Mouse (Mus musculus): ENCODE results near the gene Lbx2.

Lbx2 gene

DNA sequence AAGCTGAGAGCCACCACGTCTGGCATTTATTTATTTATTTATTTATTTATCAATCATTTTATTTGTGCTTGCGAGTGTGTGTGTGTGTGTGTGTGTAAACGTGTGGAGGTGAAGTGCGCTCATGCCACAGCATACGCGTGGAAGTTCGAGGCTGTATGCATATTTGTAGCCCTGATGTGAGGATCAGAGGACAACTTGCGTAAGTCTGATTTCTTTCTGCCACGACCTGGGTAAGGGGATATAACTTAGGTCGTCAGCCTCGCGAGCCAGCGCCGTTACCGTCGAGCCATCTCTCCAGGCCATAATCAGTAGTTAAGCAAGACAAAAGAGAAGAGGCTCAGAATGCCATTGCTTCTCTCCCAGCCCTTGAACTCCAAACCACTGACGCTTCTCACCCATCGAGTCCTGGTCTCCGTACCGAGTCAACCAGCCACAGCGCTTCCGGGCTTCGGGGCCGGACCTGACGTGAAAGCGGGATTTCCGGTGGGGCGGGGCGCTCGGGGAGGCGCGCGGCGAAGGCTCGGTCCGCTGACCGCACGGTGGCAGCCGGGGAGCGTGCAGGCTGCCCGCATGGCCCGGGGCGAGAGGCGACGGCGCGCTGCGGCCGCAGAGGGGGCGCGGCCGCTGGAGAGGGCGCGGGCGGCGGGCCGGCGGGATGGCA lies 29.0 kb downstream of the Lbx2 start, which contains the start of gene Mogs:
Mogs (plus strand) TSS at position 486 of the 661 bp plus-strand sequence.
- DNase-seq, result peak; percentile 96

DNA sequence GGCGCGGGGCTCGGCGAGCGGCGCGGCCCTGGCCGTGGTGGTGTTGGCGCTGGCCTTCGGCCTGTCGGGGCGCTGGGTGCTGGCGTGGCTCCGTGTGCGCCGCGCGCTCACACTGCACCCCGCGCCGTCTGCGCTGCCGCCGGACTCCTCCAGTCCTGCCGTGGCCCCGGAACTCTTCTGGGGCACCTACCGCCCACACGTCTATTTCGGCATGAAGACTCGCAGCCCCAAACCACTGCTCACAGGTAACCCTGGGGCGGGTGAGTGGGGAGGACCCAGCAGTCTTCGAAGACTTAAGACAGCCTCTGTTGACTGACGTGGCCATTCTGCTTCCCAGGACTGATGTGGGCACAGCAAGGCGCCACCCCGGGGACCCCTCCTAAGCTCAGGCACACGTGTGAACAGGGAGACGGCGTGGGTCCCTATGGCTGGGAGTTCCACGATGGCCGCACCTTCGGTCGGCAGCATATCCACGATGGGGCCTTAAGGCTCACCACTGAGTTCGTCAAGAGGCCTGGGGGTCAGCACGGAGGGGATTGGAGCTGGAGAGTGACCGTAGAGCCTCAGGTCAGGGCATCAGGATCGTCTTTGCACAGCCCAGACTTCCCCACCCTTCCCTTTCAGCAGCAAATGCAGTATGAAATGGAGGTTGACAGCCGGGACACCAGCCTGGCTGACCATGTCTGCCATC lies 29.7 kb downstream of the Lbx2 start:
- peak in 1 of 2 experiments; percentile 42 for DNase-seq

DNA sequence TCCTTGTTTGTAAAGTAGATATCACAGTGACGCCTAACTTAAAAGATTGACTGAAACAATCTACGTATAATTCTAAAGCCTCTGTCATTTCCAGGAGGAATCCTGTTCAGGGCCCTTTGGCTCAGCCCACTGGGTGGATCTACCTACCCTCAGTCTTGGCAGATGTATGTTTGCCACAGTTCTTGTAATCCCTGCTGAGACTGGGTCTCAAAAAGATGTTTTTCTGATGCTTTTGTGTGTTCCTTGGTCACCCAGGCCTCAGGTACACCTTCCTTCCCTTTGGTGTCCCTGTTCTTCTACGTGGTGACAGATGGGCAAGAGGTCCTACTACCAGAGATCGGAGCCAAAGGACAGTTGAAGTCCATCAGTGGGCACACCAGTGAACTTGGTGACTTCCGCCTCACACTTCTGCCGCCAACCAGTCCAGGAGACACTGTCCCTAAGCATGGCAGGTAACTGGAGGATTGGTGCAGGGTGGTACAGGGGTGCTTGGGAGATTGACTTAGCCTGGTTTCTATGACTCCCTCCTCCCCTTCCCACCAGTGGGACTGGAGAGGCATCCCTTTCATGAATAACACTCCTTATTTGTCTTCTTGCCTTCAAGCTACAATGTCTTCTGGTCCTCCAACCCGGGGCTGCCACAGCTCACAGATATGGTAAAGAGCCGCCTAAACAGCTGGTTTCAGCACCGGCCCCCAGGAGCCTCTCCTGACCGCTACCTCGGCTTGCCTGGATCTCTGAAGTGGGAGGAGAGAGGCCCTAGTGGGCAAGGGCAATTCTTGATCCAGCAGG lies 30.4 kb downstream of the Lbx2 start:
- DNase-seq, result no peak

DNA sequence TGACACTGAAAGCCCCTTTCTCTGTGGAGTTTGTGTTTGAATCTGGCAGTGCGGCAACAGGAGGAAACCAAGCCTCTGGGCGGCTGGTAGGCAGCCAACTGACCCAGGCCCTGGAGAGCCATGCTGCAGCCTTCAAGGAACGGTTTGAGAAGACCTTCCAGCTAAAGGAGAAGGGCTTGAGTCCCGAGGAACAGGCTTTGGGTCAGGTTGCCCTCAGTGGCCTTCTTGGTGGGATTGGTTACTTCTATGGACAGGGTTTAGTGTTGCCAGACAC lies 30.9 kb downstream of the Lbx2 start:
- DNase-seq, result no peak

DNA sequence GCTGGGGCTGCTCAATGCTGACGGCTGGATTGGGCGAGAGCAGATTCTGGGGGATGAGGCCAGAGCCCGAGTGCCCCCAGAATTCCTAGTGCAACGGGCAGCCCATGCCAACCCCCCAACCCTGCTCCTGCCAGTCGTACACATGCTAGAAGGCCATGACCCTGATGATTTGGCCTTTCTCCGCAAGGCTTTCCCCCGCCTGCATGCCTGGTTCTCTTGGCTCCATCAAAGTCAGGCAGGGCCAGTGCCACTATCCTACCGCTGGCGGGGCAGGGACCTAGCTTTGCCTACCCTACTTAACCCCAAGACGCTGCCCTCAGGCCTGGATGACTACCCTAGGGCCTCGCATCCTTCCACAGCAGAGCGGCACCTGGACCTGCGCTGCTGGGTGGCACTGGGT lies 31.4 kb downstream of the Lbx2 start:
- DNase-seq, result no peak

DNA sequence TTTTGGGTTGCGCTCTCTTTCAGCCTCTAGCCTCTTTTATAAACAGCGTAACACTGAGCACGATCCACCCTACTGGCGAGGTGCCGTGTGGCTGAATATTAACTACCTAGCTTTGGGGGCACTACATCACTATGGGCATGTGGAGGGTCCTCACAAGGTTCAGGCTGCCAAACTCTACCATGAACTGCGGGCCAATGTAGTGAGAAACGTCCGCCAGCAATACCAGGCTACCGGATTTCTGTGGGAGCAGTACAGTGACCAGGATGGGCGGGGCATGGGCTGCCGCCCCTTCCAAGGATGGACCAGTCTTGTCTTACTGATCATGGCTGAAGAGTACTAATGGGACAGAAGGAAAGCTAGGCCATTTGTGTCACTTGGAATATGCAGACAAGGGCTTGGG lies 32.2 kb downstream of the Lbx2 start:
- DNase-seq, result no peak

DNA sequence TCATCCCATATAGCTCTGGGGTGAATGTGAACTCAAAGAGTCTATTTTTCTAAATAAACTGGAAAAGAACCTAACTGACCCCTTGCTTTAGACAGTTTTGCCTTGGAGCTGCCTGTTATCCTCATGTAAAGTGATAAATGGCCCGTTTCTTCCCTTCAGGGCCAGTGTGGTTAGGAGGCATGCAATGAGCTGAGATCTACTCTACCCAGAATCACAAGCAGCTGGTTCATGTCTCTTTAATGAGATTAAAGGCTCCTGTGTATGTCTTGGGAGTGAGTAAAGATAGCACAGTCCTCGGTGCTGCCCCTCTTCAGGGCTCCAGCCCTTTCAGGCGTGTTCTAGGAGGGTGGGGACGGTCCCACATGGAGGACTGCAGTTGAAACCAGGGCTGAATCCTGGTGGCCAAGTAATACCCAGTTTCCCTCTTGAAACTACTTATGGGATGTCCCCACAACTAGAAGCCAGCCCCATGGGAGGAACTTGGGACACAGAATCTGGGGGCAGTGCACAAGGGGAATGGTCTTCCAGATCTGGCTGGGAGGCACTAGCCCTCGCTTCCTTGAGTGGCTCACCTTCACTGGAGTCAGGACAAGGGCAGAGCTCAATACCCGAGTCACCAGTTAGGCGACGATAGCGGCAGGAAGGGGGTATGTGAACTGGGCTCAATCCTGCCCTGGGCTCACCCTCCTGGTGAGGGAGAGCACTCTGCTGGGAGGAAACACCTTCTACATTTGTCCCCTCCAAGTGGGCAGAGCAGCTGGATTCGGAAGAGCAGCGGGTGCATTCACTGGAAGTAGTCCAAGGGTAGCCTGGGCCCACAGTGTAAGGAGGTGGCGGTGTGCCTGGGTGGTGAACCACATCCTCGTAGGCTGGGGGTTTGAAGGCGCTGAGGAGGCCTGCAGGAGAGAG lies 32.9 kb downstream of the Lbx2 start:
- no peak for DNase-seq

DNA sequence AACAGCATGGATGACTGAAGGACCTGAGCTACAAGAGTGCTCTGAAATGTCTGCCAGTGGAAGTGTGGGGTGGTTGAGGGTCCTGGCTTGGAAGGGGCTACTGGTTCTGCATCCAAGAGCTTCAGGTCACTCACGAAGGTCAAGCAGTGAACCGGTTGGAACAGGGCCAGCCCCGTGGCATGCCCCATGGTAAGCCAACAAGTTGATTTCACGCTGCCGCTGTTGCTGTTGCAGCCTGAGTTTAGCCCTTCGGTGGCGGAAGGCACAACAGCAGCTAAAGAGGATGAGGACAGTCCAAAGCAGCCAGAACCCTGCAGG lies 33.5 kb downstream of the Lbx2 start:
- DNase-seq, result no peak

DNA sequence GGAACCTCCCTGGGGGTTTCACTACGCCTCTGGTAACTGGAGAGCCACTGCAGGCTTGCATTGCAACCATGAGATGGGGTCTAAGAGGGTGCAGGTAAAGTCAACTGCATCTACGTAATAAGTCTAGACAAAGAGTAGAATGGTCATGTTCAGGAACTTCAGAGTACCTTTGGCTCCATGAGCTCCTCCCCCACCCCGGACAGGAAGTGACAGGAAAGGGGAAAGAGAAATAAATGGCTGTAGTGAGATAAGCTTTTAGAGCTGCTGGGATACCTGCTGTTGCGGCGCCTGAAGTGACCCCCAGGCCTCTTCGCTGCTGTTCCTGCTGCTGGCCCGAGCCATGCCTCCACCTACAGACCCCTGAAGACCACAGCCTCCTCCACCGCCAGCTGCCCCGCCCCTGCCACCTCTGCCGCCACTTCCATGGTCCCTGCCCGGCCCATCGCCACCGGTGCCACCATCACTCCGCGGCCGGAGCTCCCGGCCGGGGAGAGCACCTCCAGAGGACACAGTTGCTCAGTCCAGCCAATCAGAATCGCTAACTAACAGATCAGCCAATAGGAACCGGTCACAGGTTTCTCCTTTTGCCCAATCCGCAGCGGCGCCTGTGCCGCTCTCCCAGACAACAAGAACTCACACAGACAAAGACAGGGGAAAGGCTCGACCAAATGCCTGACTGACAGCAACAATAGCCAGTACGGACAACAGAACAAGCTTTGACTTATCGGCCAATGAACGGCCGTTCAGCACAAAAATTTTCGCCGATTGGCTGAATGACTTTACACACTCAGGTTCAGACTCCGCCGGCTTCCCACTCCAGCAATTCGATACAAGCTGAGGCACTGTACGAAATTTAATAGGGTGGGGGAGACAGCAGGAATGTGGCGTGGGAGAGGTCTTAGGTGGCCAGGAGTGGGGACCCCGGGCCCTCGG lies 35.0 kb downstream of the Lbx2 start, which contains the start of gene Wbp1:
Wbp1 (minus strand) TSS at position 630 of the 933 bp plus-strand sequence.
- peak; percentile 85 to 87 for DNase-seq

DNA sequence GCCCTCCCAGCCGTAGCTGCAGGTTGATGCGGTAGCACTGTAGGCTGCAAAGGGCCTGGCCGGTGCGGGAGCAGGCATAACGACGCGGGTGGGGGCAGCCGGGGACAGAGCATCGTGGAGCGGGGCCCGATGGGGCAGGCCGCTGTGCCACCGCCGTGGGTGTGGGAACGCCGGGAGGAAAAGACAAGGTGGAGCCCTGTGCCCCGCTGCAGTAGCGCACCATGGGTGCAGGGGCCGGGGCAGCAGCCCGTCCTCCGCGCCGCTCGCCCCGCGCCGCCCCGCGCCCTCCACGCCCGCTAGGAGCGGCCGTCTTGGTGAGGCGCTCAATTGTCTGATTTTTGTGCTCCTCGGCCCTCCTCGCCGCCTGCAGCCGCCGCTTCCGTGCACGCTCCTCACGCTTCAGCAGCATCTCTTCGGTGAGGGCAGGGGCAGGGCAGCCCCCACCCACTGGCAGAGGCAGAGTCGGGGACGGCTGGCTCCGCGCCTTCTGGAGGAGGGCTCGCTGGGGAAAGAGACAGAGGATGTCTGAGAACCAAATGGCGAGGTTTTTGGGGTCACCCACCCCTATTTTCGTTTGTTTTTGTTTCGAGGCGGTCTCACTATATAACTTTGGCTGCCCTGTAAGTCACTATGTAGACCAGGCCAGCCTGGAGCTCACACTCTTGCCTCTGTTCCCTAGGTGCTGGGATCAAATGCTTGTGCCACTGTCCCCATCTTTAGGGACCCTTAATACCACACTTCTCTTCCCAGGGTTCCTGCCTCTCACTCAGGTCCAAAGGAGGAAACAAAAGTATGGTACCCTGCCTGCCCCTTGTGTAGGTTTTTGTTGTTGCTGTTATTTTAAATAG lies 35.9 kb downstream of the Lbx2 start:
- DNase-seq, result peak in 1 of 2 experiments; percentile 26

DNA sequence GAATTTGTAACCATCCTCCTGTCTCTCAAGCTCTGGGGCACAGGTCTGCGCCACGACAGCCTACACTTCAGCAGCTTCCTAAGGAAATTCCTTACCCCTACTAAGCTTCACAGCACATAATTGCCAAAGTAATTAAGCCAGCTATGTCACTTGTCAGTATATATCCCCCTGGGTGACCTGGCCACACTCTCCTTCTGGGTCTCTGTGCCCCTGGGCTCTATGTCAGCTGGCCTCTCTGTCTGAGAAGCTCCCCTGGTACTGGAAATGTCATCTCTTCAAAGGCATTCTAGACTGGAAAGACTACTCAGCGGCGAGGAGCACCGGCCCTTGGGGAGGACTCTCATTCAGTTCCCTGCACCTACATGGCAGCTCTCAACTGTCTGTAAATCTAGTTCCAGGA lies 36.8 kb downstream of the Lbx2 start:
- no peak for DNase-seq

DNA sequence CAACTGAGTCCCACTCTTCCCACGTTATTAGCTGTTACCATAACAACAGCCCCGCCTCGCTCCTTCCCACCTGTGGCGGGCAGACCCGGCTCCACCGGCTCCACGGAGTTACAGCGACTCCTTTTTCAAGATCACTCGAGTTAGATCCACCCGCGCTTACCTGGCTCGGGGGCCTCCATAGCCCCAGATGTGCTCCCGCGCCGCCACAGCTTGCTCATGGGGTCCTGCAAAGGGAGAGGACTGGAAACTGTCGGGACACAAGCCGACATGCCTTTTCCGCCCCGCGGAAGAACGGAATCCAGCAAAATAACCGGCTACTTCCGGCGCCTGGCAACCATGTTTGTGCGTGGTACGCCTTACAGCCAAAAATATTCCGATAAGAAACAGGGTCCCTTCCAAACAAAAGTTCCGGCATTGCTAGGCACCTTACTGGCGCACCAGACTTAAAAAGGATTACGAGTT lies 38.7 kb downstream of the Lbx2 start:
- DNase-seq, result peak; percentile 94 to 95

DNA sequence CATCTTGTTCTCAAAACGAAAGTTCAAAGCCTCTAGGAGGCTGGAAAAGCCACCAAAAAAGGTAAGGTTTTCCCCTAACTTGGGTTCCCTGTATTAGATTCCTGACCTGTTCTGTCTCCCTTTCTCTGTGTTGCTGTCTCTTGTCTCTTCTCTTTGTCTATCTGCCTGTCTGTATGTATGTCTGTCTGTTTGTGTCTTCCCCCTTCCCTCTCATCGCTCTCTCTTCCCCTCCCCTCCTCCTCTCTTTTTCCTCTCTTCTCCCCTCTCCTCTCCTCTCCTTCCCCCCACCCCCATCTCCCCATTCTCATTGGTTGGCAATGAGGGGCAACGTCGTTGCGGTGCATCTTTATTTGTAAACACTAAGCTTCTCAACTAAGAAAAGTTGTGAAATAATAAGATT lies 39.2 kb downstream of the Lbx2 start, which contains the start of gene Ino80b:
Ino80b (minus strand) TSS at position 101 of the 400 bp plus-strand sequence.
- no peak for DNase-seq

DNA sequence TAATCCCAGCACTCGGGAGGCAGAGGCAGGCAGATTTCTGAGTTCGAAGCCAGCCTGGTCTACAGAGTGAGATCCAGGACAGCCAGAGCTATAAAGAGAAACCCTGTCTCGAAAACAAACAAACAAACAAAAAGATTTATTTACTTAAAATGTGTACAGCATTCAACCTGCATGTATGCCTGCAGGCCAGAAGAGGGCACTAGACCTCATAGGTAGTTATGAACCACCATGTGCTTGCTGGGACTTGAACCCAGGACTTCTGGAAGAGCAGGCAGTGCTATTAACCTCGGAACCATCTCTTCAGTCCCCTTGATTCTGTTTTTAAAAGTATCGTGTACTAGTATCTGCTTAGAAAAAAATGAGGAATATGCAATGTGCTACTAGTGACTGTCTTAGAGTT lies 41.3 kb downstream of the Lbx2 start:
- DNase-seq, result no peak

DNA sequence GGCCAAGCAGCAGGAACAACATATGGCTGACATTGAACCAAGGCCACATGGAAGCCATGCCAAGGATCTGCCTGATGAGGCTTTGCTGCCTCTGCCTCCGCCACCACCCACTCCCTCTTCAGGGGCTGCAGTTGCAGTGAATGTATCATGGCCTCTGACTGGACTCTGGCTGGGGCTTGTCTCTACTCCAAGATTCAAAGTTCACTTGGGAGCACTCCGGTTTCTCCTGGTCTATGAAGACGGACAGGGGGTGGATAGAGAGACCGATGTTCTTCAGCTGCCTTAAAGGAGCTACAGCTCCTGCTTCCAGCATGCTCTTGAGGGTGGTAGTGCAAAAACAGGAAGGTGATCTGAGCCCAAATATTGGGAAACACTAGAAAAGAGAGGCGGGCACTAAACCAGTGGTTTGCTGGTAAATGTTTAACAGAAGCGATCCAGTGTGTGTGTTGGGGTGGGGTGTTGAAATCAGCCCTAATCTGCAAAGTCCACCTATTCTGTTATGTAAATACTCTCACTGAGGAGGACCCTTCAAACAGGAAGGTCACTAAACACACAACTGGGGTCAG lies 45.4 kb downstream of the Lbx2 start:
- no peak for DNase-seq

DNA sequence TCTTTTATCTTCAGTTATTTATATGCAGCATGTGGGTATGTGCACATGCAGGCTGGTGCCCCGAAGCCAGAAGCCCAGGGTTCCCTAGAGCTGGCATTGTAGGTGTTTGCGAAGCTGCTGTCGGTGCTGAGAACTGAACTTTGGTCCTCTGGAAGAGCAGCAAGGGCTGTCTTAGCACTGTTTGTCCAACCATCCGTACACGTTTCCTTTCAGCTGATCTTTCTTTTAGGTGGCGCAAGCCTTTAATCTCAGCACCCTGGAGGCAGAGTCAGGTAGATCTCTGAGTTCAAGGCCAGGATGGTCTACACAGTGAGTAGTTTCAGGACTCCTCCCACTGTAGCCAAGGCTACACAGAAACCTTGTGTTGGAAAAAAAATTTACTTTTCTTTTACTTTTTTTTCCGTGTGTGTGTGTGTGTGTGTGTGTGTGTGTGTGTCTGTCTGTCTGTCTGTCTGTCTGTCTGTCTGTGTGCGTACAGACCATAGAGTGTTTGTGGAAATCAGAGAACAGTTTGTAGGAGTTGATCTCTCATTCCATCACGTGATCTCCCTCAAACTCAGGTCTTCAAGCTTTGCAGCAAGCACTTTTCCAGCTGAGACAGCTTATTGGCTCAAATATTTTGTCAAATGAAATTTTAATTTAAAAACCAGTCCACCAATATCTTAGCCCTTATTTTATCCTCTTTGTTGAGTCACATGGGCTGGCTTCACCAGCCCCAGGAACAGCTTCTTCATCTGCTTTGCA lies 46.2 kb downstream of the Lbx2 start:
- no peak for DNase-seq

DNA sequence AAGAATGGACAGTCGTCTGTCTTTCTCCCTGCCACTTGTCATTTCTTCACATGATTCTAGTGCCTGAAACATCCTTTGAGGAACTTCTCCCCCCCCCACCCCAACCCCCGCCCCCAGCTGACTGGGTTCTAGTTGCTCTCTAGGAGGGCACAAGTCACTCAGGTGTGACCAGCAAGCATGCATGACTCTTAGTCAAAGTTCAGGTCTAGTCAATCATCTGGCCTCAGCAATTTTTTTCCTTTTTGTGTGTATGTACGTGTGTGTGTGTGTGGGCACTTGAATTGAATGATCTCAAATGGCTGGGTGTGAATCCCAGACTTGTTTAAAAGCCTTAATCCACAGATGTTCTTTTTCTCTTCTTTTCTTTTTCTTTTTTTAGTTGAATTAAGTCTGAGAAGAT lies 48.1 kb downstream of the Lbx2 start:
- no peak for DNase-seq

DNA sequence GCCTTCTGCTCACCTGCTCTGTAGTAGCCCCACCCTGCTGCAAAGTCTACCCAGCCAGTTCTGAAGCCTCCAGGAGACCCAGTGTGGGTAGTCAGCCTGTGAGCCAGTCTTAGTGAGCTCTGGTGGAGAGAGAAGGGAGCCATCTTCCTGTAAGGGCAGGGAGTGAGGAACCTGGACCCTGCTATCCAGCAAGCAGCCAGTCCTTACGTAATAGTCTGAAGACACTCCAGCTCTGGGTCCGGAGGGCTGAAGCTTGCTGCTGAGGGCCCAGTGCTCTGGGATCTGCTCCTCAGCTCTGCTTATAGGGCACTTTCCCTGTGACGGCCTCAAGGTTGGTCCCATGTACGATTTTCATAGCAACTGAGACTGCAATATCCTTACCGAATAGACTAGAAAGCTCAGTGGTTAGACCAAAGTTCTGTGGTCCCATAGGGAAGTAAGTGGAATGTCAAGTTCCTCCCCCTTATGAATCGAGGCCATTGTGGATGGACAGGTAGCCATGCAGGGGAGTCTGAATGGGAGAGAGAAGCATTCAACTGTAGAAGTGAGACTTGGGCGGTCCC lies 48.9 kb downstream of the Lbx2 start, which contains the start of gene Rtkn:
Rtkn (plus strand) TSS at position 513 of the 563 bp plus-strand sequence.
- DNase-seq, result no peak

DNA sequence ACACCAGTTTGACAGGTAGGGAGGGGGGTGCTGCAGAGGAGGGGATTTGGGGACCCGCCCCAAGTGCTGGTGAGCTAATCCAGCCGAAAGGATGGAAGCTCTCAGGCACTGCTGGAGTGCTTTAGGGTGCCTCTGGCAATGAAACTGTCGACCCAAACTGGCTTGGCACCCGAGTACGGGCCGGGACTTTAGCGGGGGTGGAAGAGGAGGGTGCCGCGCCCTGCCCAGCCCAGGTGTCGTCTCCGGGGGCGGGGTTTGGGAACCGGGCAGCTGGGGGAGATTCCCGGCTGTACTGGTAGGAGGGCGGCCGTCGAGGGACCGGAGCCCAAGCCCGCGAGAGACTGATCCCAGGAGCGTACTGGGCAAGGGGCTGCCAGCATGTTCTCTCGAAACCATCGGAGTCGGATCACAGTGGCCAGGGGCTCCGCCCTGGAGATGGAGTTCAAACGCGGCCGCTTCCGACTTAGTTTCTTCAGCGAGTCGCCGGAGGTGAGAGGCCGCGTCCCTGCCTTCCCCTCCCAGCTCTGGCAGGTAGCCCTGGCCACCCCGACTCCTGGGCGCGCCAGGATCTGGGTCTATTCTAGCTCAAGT lies 49.5 kb downstream of the Lbx2 start:
- DNase-seq, result no peak
